Mouse (Mus musculus): ENCODE results near the gene Cadm4. TPM values are rescaled to one million over a fixed set of nuclear protein-coding genes. Genes with fewer than 3 reads are reported as not detected.

The Cadm4 gene
- total RNA-seq, 1 experiment from 2014 or later, result 3.8 TPM

- DNase-seq, result no peak
Observed at GRCm38 (mm10) chr7:24533031-24533571, 51.3 kb downstream of the Cadm4 start.

- no peak for DNase-seq
Observed at GRCm38 (mm10) chr7:24533806-24534205, 52.0 kb downstream of the Cadm4 start.

- DNase-seq, result no peak
Observed at GRCm38 (mm10) chr7:24534301-24534700, 52.5 kb downstream of the Cadm4 start.

GRCm38 (mm10) chr7:24537081-24537480 is 55.3 kb downstream of the Cadm4 start:
- no peak for DNase-seq

- DNase-seq, result peak; percentile 34
Observed at GRCm38 (mm10) chr7:24537591-24537990, 55.8 kb downstream of the Cadm4 start.

GRCm38 (mm10) chr7:24538154-24538553 is 56.3 kb downstream of the Cadm4 start:
- peak; percentile 36 for DNase-seq

- no peak for DNase-seq
Observed at GRCm38 (mm10) chr7:24538701-24539100, 56.9 kb downstream of the Cadm4 start.

GRCm38 (mm10) chr7:24539686-24540085 is 57.9 kb downstream of the Cadm4 start:
- no peak for DNase-seq

- no peak for DNase-seq
Observed at GRCm38 (mm10) chr7:24544506-24544905, 62.7 kb downstream of the Cadm4 start.

GRCm38 (mm10) chr7:24546068-24546614 is 64.3 kb downstream of the Cadm4 start, which contains the start of the genes Pinlyp and Xrcc1:
TSS of gene Pinlyp (minus strand) at chr7:24546118.
TSS of gene Xrcc1 (plus strand) at chr7:24546289.
- DNase-seq, result no peak

- DNase-seq, result peak; percentile 99
Observed at GRCm38 (mm10) chr7:24546634-24547389, 65.0 kb downstream of the Cadm4 start.

GRCm38 (mm10) chr7:24547534-24548036 is 65.8 kb downstream of the Cadm4 start:
- no peak for DNase-seq

- no peak for DNase-seq
Observed at GRCm38 (mm10) chr7:24551985-24552759, 70.3 kb downstream of the Cadm4 start.

Other genes with a start within 250 kb of the Cadm4 start
- gene Zfp109, start 244.5 kb upstream of the Cadm4 start, total RNA-seq (2021), result 4.5 and 6.5 TPM in 2 replicates
- gene Zfp108, start 227.2 kb upstream of the Cadm4 start, total RNA-seq (2021), result 3.3 and 4.1 TPM in 2 replicates
- 7.2 and 8.7 TPM in 2 replicates for gene Zfp93, start 211.6 kb upstream of the Cadm4 start, total RNA-seq (2021)
- 10.1 and 11.5 TPM in 2 replicates for gene Zfp61, start 180.8 kb upstream of the Cadm4 start, total RNA-seq (2021)
- 4.1 and 6.6 TPM in 2 replicates for gene Zfp94, start 165.4 kb upstream of the Cadm4 start, total RNA-seq (2021)
- 1.0 and 1.1 TPM in 2 replicates for gene Tescl, start 148.1 kb upstream of the Cadm4 start, total RNA-seq (2021)
- not detected in 2 replicates for gene Lypd5, start 132.8 kb upstream of the Cadm4 start, total RNA-seq (2021)
- 0.21 TPM in 1 of 2 replicates, not detected in the other for gene Kcnn4, start 111.8 kb upstream of the Cadm4 start, total RNA-seq (2021)
- 26.6 and 29.1 TPM in 2 replicates for gene Smg9, start 82.4 kb upstream of the Cadm4 start, total RNA-seq (2021)
- not detected in 2 replicates for gene Irgc1, start 29.7 kb upstream of the Cadm4 start, total RNA-seq (2021)
- 5.6 and 7.8 TPM in 2 replicates for gene Plaur, start 19.5 kb upstream of the Cadm4 start, total RNA-seq (2021)
- 6.2 and 7.0 TPM in 2 replicates for gene Zfp428, start 25.0 kb downstream of the Cadm4 start, total RNA-seq (2021)
- gene AC161166.1, start 30.4 kb downstream of the Cadm4 start, total RNA-seq (2021), result not detected in 2 replicates
- 24.5 and 29.5 TPM in 2 replicates for gene Irgq, start 48.7 kb downstream of the Cadm4 start, total RNA-seq (2021)
- gene Pinlyp, start 64.1 kb downstream of the Cadm4 start, total RNA-seq (2021), result not detected in 2 replicates
- 38.0 and 51.2 TPM in 2 replicates for gene Xrcc1, start 64.3 kb downstream of the Cadm4 start, total RNA-seq (2021)
- gene Ethe1, start 105.5 kb downstream of the Cadm4 start, total RNA-seq (2021), result 26.0 and 38.2 TPM in 2 replicates
- 0.39 TPM in 1 of 2 replicates, not detected in the other for gene Zfp575, start 105.6 kb downstream of the Cadm4 start, total RNA-seq (2021)
- gene Phldb3, start 128.7 kb downstream of the Cadm4 start, total RNA-seq (2021), result 7.1 and 7.4 TPM in 2 replicates
- 1.5 and 1.7 TPM in 2 replicates for gene Lypd3, start 154.5 kb downstream of the Cadm4 start, total RNA-seq (2021)
- gene Tex101, start 194.7 kb downstream of the Cadm4 start, total RNA-seq (2021), result not detected in 2 replicates
- not detected in 2 replicates for gene BC049730, start 227.2 kb downstream of the Cadm4 start, total RNA-seq (2021)
- not detected in 2 replicates for gene Gm4763, start 244.9 kb downstream of the Cadm4 start, total RNA-seq (2021)